Mouse (Mus musculus) E14TG2a.4 (cell line): ENCODE measurements around the gene Wdpcp.

Experiments
- H3K27me3 ChIP-seq: 2 replicates; pipeline ENCODE4 v1.6.1; 2014; ENCODE audit warnings: low read length, control low read depth; ENCODE audit not compliant: insufficient read depth
- H3K36me3 ChIP-seq: 2 replicates; pipeline ENCODE4 v1.6.1; 2014; ENCODE audit warnings: low read length, control low read depth; ENCODE audit not compliant: insufficient read depth
- H3K4me1 ChIP-seq: replicated peaks from 2 replicates; pipeline ENCODE4 v1.6.1; 2014; ENCODE audit warnings: low read depth, low read length, control low read depth
- H3K4me3 ChIP-seq: replicated peaks from 2 replicates; pipeline ENCODE4 v1.5.1; 2014; ENCODE audit warnings: mild to moderate bottlenecking, low read length
- H3K9me3 ChIP-seq: 2 replicates; pipeline ENCODE4 v1.6.1; 2014; ENCODE audit warnings: low read length, control low read depth
- CTCF ChIP-seq: conservative IDR thresholded peaks from 2 replicates; pipeline ENCODE4 v1.5.1; 2014; ENCODE audit warnings: low read length
- NANOG ChIP-seq: IDR thresholded peaks from 2 replicates; pipeline ENCODE4 v1.6.1; 2014; ENCODE audit warnings: borderline replicate concordance, low read length, mixed read lengths
- POU5F1 ChIP-seq: IDR thresholded peaks from 2 replicates; pipeline ENCODE4 v1.6.1; 2014; ENCODE audit warnings: low read length, borderline replicate concordance

Gene Wdpcp

GRCm38 (mm10) chr11:21602497-21602896 is 30.5 kb downstream of the Wdpcp start:
- Histone ChIP-seq H3K9me3 (no peaks in the 10 kb centered on the region), H3K36me3 (no peaks in the 10 kb centered on the region), H3K4me1 (no peaks in the 10 kb centered on the region), H3K27me3 (no peaks in the 10 kb centered on the region), H3K4me3 (no peak overlapping the region)
- TF ChIP-seq POU5F1 = no peak
- no peak for TF ChIP-seq CTCF
- TF ChIP-seq NANOG = no peak

- TF ChIP-seq NANOG = no peak
- TF ChIP-seq POU5F1 = no peak
- TF ChIP-seq CTCF = 0 out of 2 replicates have a peak, but pooled peaks have one; percentile 8
- Histone ChIP-seq H3K36me3 (no peaks in the 10 kb centered on the region), H3K9me3 (no peaks in the 10 kb centered on the region), H3K4me1 (no peaks in the 10 kb centered on the region), H3K27me3 (no peaks in the 10 kb centered on the region), H3K4me3 (no peak overlapping the region)
Observed at GRCm38 (mm10) chr11:21615915-21616314, 43.9 kb downstream of the Wdpcp start.

- Histone ChIP-seq H3K27me3 (no peaks in the 10 kb centered on the region), H3K4me1 (0 out of 2 replicates have a peak, but pooled peaks cover 2% of the 10 kb centered on the region), H3K9me3 (peaks cover 16% of the 10 kb centered on the region), H3K4me3 (peak overlapping the region; percentile 76), H3K36me3 (no peaks in the 10 kb centered on the region)
- TF ChIP-seq POU5F1 (no peak; the same call in 1 of the 2 replicates), CTCF (peak; percentile 39), NANOG (no peak)
Observed at GRCm38 (mm10) chr11:21634171-21634907, 62.3 kb downstream of the Wdpcp start.

DNA sequence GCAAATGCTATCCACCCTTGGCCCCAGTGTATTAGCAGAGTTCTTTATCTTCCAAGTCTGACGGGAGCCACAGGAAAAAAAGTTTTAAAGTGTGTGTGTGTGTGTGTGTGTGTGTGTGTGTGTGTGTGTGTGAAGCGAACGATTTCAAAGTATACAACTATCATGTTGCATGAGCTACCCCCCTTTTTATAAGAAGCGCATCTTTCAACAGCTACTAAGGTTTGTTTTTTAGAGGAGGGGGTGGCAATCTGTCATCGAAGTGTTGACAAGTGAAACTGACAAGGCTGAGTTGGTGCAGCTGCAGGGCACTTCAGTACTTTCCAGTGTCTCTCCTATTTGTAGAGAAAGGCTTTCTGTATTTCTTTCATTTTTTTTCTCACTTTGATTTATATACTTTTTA is 66.3 kb downstream of the Wdpcp start:
- TF ChIP-seq CTCF (no peak), NANOG (no peak), POU5F1 (no peak)
- H3K27me3 ChIP-seq = no peaks in the 10 kb centered on the region
- H3K4me3 ChIP-seq = no peak overlapping the region
- H3K36me3 ChIP-seq = no peaks in the 10 kb centered on the region
- H3K9me3 ChIP-seq = no peaks in the 10 kb centered on the region
- H3K4me1 ChIP-seq = 0 out of 2 replicates have a peak, but pooled peaks cover 2% of the 10 kb centered on the region

DNA sequence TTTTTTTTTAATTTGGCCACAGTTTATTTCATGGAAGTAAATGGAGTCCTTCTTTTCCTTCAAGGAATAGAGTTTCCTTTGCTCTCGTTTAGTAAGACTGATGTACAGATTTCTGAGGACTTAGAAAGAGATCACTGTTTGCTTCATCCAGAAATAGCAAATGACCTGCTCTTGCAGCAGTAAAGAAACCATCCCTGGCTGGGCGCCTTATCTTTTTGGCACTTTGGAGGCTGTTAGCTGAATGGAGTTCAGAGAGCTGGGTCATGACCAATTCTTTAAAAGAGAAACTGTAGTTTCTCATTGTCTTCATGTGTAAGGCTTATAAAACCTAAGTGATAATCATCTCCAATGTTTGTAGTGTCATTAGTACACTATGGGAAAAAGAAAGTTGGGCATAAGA is 67.5 kb downstream of the Wdpcp start:
- Histone ChIP-seq H3K9me3 (no peaks in the 10 kb centered on the region), H3K4me1 (0 out of 2 replicates have a peak, but pooled peaks cover under 1% of the 10 kb centered on the region), H3K4me3 (no peak overlapping the region), H3K27me3 (no peaks in the 10 kb centered on the region), H3K36me3 (no peaks in the 10 kb centered on the region)
- TF ChIP-seq CTCF = no peak
- TF ChIP-seq POU5F1 = no peak
- TF ChIP-seq NANOG = no peak

DNA sequence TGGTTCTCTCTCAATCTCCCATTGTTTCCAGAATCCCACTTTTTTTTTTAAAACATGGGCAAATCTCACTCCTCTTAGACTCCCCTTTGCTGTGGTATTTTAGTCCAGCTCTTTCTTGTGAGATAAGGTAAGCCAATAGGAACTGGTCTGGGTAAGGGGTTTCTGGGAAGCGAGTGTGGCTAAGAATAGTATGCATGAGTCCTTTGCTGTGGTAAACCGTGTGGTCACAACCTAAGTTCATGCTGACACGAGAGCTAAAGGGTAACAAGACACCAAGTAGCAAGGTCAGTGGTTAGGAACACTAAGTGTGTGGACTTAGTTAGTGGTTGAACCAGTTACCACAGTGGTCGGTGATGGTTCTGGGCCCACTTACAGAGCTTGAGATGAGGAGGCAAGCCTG is 72.2 kb downstream of the Wdpcp start:
- TF ChIP-seq NANOG = no peak
- no peak for TF ChIP-seq CTCF
- Histone ChIP-seq H3K36me3 (no peaks in the 10 kb centered on the region), H3K9me3 (no peaks in the 10 kb centered on the region), H3K4me3 (no peak overlapping the region), H3K27me3 (no peaks in the 10 kb centered on the region), H3K4me1 (no peaks in the 10 kb centered on the region)

DNA sequence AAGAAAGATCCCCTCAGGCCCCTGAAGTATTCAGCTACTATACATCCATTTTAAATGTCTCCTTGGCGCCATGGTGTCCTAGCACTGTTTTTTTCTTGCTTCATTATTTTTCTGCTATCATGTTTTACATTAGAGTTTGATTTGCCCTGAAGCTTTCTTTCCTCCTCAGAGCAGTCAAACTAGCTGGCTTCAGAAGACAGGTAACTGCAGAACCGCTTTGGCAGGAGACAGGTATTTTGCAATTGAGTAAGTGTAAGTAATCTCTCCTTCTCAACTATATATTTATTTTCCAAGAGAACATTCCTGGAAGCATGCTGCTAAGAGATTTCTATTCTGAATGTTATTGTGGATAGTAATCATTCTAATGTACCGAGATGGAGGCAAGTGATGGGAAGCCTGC is 74.1 kb downstream of the Wdpcp start:
- H3K36me3 ChIP-seq = no peaks in the 10 kb centered on the region
- TF ChIP-seq POU5F1 (no peak), NANOG (no peak), CTCF (no peak)
- H3K4me3 ChIP-seq = no peak overlapping the region
- no peaks in the 10 kb centered on the region for H3K9me3 ChIP-seq
- no peaks in the 10 kb centered on the region for H3K4me1 ChIP-seq
- no peaks in the 10 kb centered on the region for H3K27me3 ChIP-seq

DNA sequence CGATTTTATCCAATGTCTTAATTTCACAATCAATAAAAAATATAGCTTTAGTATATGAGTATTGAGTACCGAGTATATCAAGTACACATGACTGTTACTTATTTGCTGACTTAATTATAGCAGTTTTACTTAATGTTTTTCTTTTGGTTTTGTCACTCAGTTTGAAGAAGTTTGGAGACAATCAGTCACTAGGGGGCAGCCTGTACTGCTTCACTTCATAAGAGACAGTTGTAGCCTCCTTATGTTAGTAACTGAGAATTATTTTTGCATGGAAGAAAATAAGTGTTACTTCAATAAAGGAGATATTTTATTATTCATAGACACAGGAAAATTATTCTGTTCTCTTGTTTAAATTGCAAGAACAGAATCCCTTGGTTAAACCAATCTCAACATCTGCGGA is 87.0 kb downstream of the Wdpcp start:
- peak; percentile 17; the same call in 1 of the 2 replicates for TF ChIP-seq CTCF
- TF ChIP-seq NANOG = no peak
- Histone ChIP-seq H3K27me3 (no peaks in the 10 kb centered on the region), H3K4me3 (no peak overlapping the region), H3K4me1 (no peaks in the 10 kb centered on the region), H3K9me3 (no peaks in the 10 kb centered on the region), H3K36me3 (no peaks in the 10 kb centered on the region)

- H3K4me3 ChIP-seq = no peak overlapping the region
- TF ChIP-seq POU5F1 (no peak), NANOG (no peak), CTCF (no peak)
- H3K36me3 ChIP-seq = no peaks in the 10 kb centered on the region
- H3K27me3 ChIP-seq = no peaks in the 10 kb centered on the region
- no peaks in the 10 kb centered on the region for H3K4me1 ChIP-seq
- H3K9me3 ChIP-seq = peaks cover 11% of the 10 kb centered on the region
Observed at GRCm38 (mm10) chr11:21677034-21677433, 105.0 kb downstream of the Wdpcp start.
